Mouse (Mus musculus): ENCODE measurements around the gene Taf10.

DNA sequence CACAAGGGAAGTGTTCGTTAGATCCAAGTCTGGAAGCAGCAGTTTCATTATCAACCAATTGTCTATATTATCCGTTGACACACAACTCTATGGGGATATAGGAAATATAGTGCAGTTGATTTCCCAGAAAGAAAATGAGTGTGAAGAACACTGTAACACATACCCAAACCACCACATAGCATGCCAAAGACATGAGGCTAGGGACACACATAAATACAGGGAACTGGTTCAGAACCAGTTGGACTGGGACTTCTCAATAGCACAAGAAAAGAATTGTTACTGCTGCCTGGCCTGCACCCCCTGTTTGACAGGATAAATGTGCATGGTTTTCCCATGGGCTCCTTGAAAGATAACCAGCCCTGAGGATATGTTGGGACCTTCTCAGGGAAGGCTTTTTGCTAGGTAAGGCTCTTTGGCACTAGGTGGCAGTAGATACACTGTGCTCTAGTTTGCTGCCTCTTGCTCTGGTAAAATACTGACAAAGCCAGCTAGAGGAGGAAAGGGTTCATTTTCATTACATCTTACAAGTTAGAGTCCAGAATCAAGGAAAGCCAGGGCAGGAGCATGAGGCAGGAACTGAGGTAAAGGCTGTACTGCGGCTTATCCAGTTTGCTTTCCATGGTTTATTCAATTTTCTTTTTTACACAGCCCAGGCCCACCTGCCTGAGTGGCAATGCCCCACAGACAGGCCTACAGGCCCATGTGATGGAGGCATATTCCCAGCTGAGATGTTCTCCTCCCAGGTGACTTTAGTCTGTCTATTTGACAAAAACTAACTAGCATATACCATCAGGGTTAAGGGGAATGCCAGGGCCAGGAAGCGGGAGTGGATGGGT is 17.8 kb downstream of the Taf10 start:
- TF ChIP-seq CTCF (IDR thresholded peaks at IDR 0.05; ENCODE audit: low read depth), result peak; percentile 95
- no peak for TF ChIP-seq EP300 (optimal IDR thresholded peaks at IDR 0.05)
